Mouse (Mus musculus): Measurements from ENCODE around the gene Cux2. TPM values are rescaled to one million over a fixed set of nuclear protein-coding genes. Genes with fewer than 3 reads are reported as not detected.

The Cux2 gene
- polyA plus RNA-seq, 1 experiment from 2014 or later: 4.1 TPM

- H3K4me2 ChIP-seq (replicated peaks): no peak overlapping the region
- H3K9me3 ChIP-seq (replicated peaks): no peaks in the 10 kb centered on the region
- H3K27me3 ChIP-seq: 0 out of 2 replicates have a peak, but pooled peaks cover 10% of the 10 kb centered on the region
- WGBS: 80% methylated on average over 3 of the region's 3 CpGs
- no peak overlapping the region for H3K4me3 ChIP-seq (replicated peaks)
- peaks cover 42% of the 10 kb centered on the region for H3K36me3 ChIP-seq
- peaks cover 35% of the 10 kb centered on the region for H3K4me1 ChIP-seq
- H3K9ac ChIP-seq: no peak overlapping the region
- ATAC-seq (ENCODE audit: insufficient number of reproducible peaks, low FRiP score, low TSS enrichment, low read depth): no peak
- no peak overlapping the region for H3K27ac ChIP-seq (replicated peaks)
Measured at GRCm38 (mm10) chr5:121825606-121826005, 224.3 kb downstream of the Cux2 start.

GRCm38 (mm10) chr5:121824121-121824520 is 225.8 kb downstream of the Cux2 start:
- Histone ChIP-seq H3K27ac (replicated peaks) (no peak overlapping the region), H3K36me3 (peaks cover 52% of the 10 kb centered on the region), H3K4me2 (replicated peaks) (no peak overlapping the region), H3K9me3 (replicated peaks) (no peaks in the 10 kb centered on the region), H3K4me3 (replicated peaks) (no peak overlapping the region), H3K27me3 (0 out of 2 replicates have a peak, but pooled peaks cover 9% of the 10 kb centered on the region), H3K9ac (no peak overlapping the region), H3K4me1 (peaks cover 29% of the 10 kb centered on the region)
- WGBS: 58% methylated on average over 4 of the region's 4 CpGs
- ATAC-seq (ENCODE audit: insufficient number of reproducible peaks, low FRiP score, low TSS enrichment, low read depth): no peak

GRCm38 (mm10) chr5:121823668-121824067 is 226.2 kb downstream of the Cux2 start:
- Histone ChIP-seq H3K36me3 (peaks cover 56% of the 10 kb centered on the region), H3K4me2 (replicated peaks) (no peak overlapping the region), H3K9ac (no peak overlapping the region), H3K4me3 (replicated peaks) (no peak overlapping the region), H3K27me3 (0 out of 2 replicates have a peak, but pooled peaks cover 5% of the 10 kb centered on the region), H3K4me1 (peaks cover 29% of the 10 kb centered on the region), H3K9me3 (replicated peaks) (no peaks in the 10 kb centered on the region), H3K27ac (replicated peaks) (no peak overlapping the region)
- no peak for ATAC-seq (ENCODE audit: insufficient number of reproducible peaks, low FRiP score, low TSS enrichment, low read depth)
- WGBS: 88% methylated on average over 1 of the region's 1 CpGs

GRCm38 (mm10) chr5:121822786-121823505 is 227.0 kb downstream of the Cux2 start:
- 45% methylated on average over 7 of the region's 7 CpGs for WGBS
- no peak overlapping the region for H3K9ac ChIP-seq

DNA sequence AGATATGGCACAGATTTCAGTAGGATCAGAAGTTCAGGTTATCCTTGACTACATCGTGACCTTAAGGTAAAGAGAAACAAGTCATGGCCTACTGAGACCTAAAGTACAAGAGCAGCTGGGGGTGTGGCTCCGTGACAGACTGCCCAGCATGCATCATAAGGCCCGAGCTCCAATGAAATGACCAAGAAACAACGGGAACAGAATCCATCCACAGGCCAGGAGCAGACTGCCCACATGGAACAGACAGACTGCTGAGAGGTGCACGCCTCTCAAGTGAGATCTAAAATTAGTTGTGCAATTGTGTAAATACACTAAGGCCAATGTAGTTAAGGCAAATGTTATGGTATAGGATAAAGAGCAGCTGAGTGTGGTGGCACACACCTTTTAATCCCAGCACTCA is 228.3 kb downstream of the Cux2 start:
- peaks cover 25% of the 10 kb centered on the region for H3K4me1 ChIP-seq
- no peak overlapping the region for H3K4me2 ChIP-seq (replicated peaks)
- no peaks in the 10 kb centered on the region for H3K27me3 ChIP-seq
- WGBS: 72% methylated on average over 5 of the region's 5 CpGs
- H3K9me3 ChIP-seq (replicated peaks): no peaks in the 10 kb centered on the region
- H3K4me3 ChIP-seq (replicated peaks): no peak overlapping the region
- ATAC-seq (ENCODE audit: insufficient number of reproducible peaks, low FRiP score, low TSS enrichment, low read depth): no peak
- H3K36me3 ChIP-seq: peaks cover 63% of the 10 kb centered on the region
- no peak overlapping the region for H3K9ac ChIP-seq
- H3K27ac ChIP-seq (replicated peaks): no peak overlapping the region

More at GRCm38 (mm10) chr5:121822786-121823505, 227.0 kb downstream of the Cux2 start:
- Histone ChIP-seq H3K36me3 (peaks cover 57% of the 10 kb centered on the region), H3K27me3 (0 out of 2 replicates have a peak, but pooled peaks cover 5% of the 10 kb centered on the region), H3K9me3 (replicated peaks) (no peaks in the 10 kb centered on the region), H3K4me1 (peaks cover 25% of the 10 kb centered on the region), H3K27ac (replicated peaks) (no peak overlapping the region), H3K4me3 (replicated peaks) (no peak overlapping the region), H3K4me2 (replicated peaks) (no peak overlapping the region)
- ATAC-seq (ENCODE audit: insufficient number of reproducible peaks, low FRiP score, low TSS enrichment, low read depth): no peak

DNA sequence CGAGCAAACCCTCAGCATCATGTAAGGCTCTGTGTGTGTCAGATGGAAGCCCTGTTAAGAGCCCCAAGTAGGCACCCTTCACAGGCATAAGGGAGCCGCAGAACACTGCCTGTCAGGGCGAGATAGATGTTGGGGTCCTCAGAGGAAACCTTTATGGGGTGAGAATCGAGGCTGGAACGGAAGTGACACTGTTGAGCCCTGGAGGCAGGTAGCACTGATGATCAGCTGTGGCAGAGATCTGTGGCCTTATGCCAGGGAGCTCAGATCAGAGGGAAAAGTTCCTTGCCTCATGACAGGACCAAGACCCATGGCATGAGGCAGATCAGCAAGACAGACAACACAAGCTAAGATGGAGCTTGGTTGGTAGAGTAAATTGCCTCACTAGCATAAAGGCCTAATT is 228.8 kb downstream of the Cux2 start:
- Histone ChIP-seq H3K27me3 (no peaks in the 10 kb centered on the region), H3K36me3 (peaks cover 64% of the 10 kb centered on the region), H3K9ac (no peak overlapping the region), H3K4me2 (replicated peaks) (no peak overlapping the region), H3K27ac (replicated peaks) (no peak overlapping the region), H3K4me3 (replicated peaks) (no peak overlapping the region), H3K9me3 (replicated peaks) (no peaks in the 10 kb centered on the region), H3K4me1 (peaks cover 25% of the 10 kb centered on the region)
- WGBS: 84% methylated on average over 5 of the region's 5 CpGs
- no peak for ATAC-seq (ENCODE audit: insufficient number of reproducible peaks, low FRiP score, low TSS enrichment, low read depth)

GRCm38 (mm10) chr5:121820657-121821056 is 229.2 kb downstream of the Cux2 start:
- no peak for ATAC-seq (ENCODE audit: insufficient number of reproducible peaks, low FRiP score, low TSS enrichment, low read depth)
- 85% methylated on average over 3 of the region's 3 CpGs for WGBS
- no peak overlapping the region for H3K27ac ChIP-seq (replicated peaks)

GRCm38 (mm10) chr5:121820161-121820560 is 229.7 kb downstream of the Cux2 start:
- H3K27ac ChIP-seq (replicated peaks): no peak overlapping the region
- peaks cover 25% of the 10 kb centered on the region for H3K4me1 ChIP-seq
- peaks cover 72% of the 10 kb centered on the region for H3K36me3 ChIP-seq
- H3K4me3 ChIP-seq (replicated peaks): no peak overlapping the region
- H3K4me2 ChIP-seq (replicated peaks): no peak overlapping the region
- H3K9me3 ChIP-seq (replicated peaks): no peaks in the 10 kb centered on the region
- WGBS: 63% methylated on average over 2 of the region's 2 CpGs
- H3K27me3 ChIP-seq: no peaks in the 10 kb centered on the region
- H3K9ac ChIP-seq: no peak overlapping the region
- no peak for ATAC-seq (ENCODE audit: insufficient number of reproducible peaks, low FRiP score, low TSS enrichment, low read depth)

More at GRCm38 (mm10) chr5:121820657-121821056, 229.2 kb downstream of the Cux2 start:
- no peaks in the 10 kb centered on the region for H3K9me3 ChIP-seq (replicated peaks)
- H3K36me3 ChIP-seq: peaks cover 68% of the 10 kb centered on the region
- no peak overlapping the region for H3K4me2 ChIP-seq (replicated peaks)
- H3K9ac ChIP-seq: no peak overlapping the region
- H3K27me3 ChIP-seq: no peaks in the 10 kb centered on the region
- H3K4me3 ChIP-seq (replicated peaks): no peak overlapping the region
- H3K4me1 ChIP-seq: peaks cover 25% of the 10 kb centered on the region

GRCm38 (mm10) chr5:121819559-121819958 is 230.3 kb downstream of the Cux2 start:
- H3K4me3 ChIP-seq (replicated peaks): no peak overlapping the region
- 76% methylated on average over 5 of the region's 5 CpGs for WGBS
- H3K9ac ChIP-seq: no peak overlapping the region
- H3K4me1 ChIP-seq: peaks cover 25% of the 10 kb centered on the region
- H3K4me2 ChIP-seq (replicated peaks): no peak overlapping the region
- no peaks in the 10 kb centered on the region for H3K27me3 ChIP-seq
- ATAC-seq (ENCODE audit: insufficient number of reproducible peaks, low FRiP score, low TSS enrichment, low read depth): no peak
- no peak overlapping the region for H3K27ac ChIP-seq (replicated peaks)
- H3K9me3 ChIP-seq (replicated peaks): no peaks in the 10 kb centered on the region
- peaks cover 73% of the 10 kb centered on the region for H3K36me3 ChIP-seq

DNA sequence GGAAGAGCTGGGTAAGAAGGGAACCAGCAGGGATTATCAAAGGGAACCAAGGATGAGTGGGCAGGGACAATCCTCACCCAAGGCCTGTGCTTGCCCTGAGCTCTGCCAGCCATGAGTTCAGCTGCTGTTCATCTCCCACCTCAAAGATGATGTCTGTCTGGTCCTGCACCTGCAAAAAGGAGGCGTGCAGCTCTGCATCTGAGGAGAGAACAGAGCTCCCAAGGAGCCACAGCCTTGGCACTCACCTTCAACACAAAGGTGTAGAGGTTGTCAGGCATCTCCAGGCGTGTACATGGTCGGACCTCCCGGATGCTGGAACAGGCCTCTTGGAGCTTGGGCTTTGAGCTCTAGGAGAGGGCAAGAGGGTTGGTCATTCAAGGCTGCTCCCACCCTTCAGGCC is 231.0 kb downstream of the Cux2 start:
- Histone ChIP-seq H3K27ac (replicated peaks) (no peak overlapping the region), H3K36me3 (peaks cover 74% of the 10 kb centered on the region), H3K4me1 (peaks cover 18% of the 10 kb centered on the region), H3K4me3 (replicated peaks) (no peak overlapping the region), H3K9ac (no peak overlapping the region), H3K9me3 (replicated peaks) (no peaks in the 10 kb centered on the region), H3K4me2 (replicated peaks) (no peak overlapping the region), H3K27me3 (no peaks in the 10 kb centered on the region)
- WGBS: 92% methylated on average over 4 of the region's 4 CpGs
- no peak for ATAC-seq (ENCODE audit: insufficient number of reproducible peaks, low FRiP score, low TSS enrichment, low read depth)

GRCm38 (mm10) chr5:121818401-121818800 is 231.5 kb downstream of the Cux2 start:
- Histone ChIP-seq H3K27ac (replicated peaks) (no peak overlapping the region), H3K27me3 (no peaks in the 10 kb centered on the region), H3K4me1 (peaks cover 14% of the 10 kb centered on the region), H3K4me3 (replicated peaks) (no peak overlapping the region), H3K9me3 (replicated peaks) (no peaks in the 10 kb centered on the region), H3K36me3 (peaks cover 79% of the 10 kb centered on the region), H3K9ac (no peak overlapping the region), H3K4me2 (replicated peaks) (no peak overlapping the region)
- ATAC-seq (ENCODE audit: insufficient number of reproducible peaks, low FRiP score, low TSS enrichment, low read depth): no peak
- 92% methylated on average over 7 of the region's 7 CpGs for WGBS

DNA sequence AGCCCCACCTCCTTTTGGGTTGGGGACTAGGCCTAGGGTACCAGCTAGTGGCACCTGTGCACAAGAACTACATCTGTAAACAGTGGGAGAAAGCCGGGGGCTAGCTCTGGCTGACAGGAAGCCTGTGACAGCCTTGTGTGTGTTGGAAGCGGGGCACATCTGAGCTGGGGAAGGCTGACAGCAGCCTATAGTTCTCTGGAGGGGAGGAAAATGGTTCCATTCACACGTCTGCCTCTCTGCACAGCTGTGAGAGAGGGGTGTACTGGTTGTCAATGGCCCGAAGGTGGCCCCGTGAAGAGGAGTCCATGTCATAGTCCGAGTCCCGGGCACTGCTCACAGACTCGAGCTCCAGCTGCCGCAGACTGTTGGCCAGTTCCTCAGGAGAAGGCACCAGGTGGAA is 232.4 kb downstream of the Cux2 start:
- H3K4me1 ChIP-seq: peaks cover 9% of the 10 kb centered on the region
- 89% methylated on average over 9 of the region's 9 CpGs for WGBS
- no peak for ATAC-seq (ENCODE audit: insufficient number of reproducible peaks, low FRiP score, low TSS enrichment, low read depth)
- no peak overlapping the region for H3K4me2 ChIP-seq (replicated peaks)
- no peak overlapping the region for H3K4me3 ChIP-seq (replicated peaks)
- no peak overlapping the region for H3K27ac ChIP-seq (replicated peaks)
- no peaks in the 10 kb centered on the region for H3K9me3 ChIP-seq (replicated peaks)
- H3K9ac ChIP-seq: no peak overlapping the region
- peaks cover 83% of the 10 kb centered on the region for H3K36me3 ChIP-seq
- H3K27me3 ChIP-seq: no peaks in the 10 kb centered on the region

Data from embryonic facial prominence, embryonic 15.5 days (tissue).